Mouse (Mus musculus) embryonic facial prominence, embryonic 12.5 days (tissue): ENCODE data around the gene Tmtc2. TPM values are rescaled to one million over a fixed set of nuclear protein-coding genes. Genes with fewer than 3 reads are reported as not detected.

Experiments used
- ATAC-seq: fragments of 200-750 bp; cut with Nextera tagmentation; 2 replicates; pipeline ENCODE4 v1.8.0; 2017; ENCODE audit not compliant: insufficient number of reproducible peaks, insufficient read depth, low FRiP score, low TSS enrichment
- H3K27ac ChIP-seq: fragments of 300-500 bp; sonication (generic); 2 replicates; pipeline ENCODE4 v1.5.1; 2016; ENCODE audit warnings: mild to moderate bottlenecking
- H3K27me3 ChIP-seq: fragments of 300-500 bp; sonication (generic); 2 replicates; pipeline ENCODE4 v1.6.1; 2016; ENCODE audit warnings: mild to moderate bottlenecking, moderate library complexity
- H3K36me3 ChIP-seq: fragments of 300-500 bp; sonication (generic); 2 replicates; pipeline ENCODE4 v1.6.1; 2016; ENCODE audit warnings: mild to moderate bottlenecking
- H3K4me1 ChIP-seq: fragments of 300-500 bp; sonication (generic); 2 replicates; pipeline ENCODE4 v1.6.1; 2016
- H3K4me2 ChIP-seq: fragments of 300-500 bp; sonication (generic); replicated peaks from 2 replicates; pipeline ENCODE4 v1.6.1; 2016; ENCODE audit warnings: mild to moderate bottlenecking, moderate library complexity
- H3K4me3 ChIP-seq: fragments of 300-500 bp; sonication (generic); 2 replicates; pipeline ENCODE4 v1.5.1; 2016; ENCODE audit warnings: mild to moderate bottlenecking
- H3K9ac ChIP-seq: fragments of 300-500 bp; sonication (generic); 2 replicates; pipeline ENCODE4 v1.6.1; 2016; ENCODE audit warnings: mild to moderate bottlenecking, moderate library complexity
- H3K9me3 ChIP-seq: fragments of 300-500 bp; sonication (generic); 2 replicates; pipeline ENCODE4 v1.6.1; 2016; ENCODE audit warnings: mild to moderate bottlenecking, moderate library complexity
- WGBS: fragments of 180-500 bp; shearing (Covaris S2); methylation state at CpG from one replicate; pipeline ENCODE4 v1.1.7; 2016; 5-methylcytosine and 5-hydroxymethylcytosine counted together
- polyA plus RNA-seq: library from polyadenylated mRNA; unstranded; fragments of >200 nt; fragmentation: Nextera tagmentation; extraction: Ambion mirVana; gene quantifications from 2 replicates; pipeline ENCODE4 v1.2.1, GENCODE M21; 2016

Tmtc2 gene
- polyA plus RNA-seq, 1 experiment from 2014 or later, result 18.1 TPM

- no peak overlapping the region for H3K9ac ChIP-seq
- H3K27me3 ChIP-seq, result no peaks in the 10 kb centered on the region
- no peaks in the 10 kb centered on the region for H3K9me3 ChIP-seq
- no peak overlapping the region for H3K4me2 ChIP-seq
- peaks cover 15% of the 10 kb centered on the region for H3K36me3 ChIP-seq
- no peaks in the 10 kb centered on the region for H3K4me1 ChIP-seq
- no peak overlapping the region for H3K4me3 ChIP-seq
- WGBS, result 57% methylated on average over 4 of the region's 4 CpGs
- H3K27ac ChIP-seq, result no peak overlapping the region
- no peak for ATAC-seq
Measured at GRCm38 (mm10) chr10:105323646-105324192, 250.5 kb downstream of the Tmtc2 start.

- H3K4me3 ChIP-seq, result no peak overlapping the region
- no peaks in the 10 kb centered on the region for H3K4me1 ChIP-seq
- H3K27me3 ChIP-seq, result no peaks in the 10 kb centered on the region
- H3K36me3 ChIP-seq, result peaks cover 15% of the 10 kb centered on the region
- H3K9me3 ChIP-seq, result no peaks in the 10 kb centered on the region
- 73% methylated on average over 3 of the region's 3 CpGs for WGBS
- no peak for ATAC-seq
- no peak overlapping the region for H3K27ac ChIP-seq
- no peak overlapping the region for H3K4me2 ChIP-seq
- H3K9ac ChIP-seq, result no peak overlapping the region
Measured at GRCm38 (mm10) chr10:105319299-105320057, 254.8 kb downstream of the Tmtc2 start.

GRCm38 (mm10) chr10:105318869-105319268, 255.4 kb downstream of the Tmtc2 start:
- H3K9ac ChIP-seq, result no peak overlapping the region
- no peaks in the 10 kb centered on the region for H3K9me3 ChIP-seq
- no peak for ATAC-seq
- 49% methylated on average over 2 of the region's 2 CpGs for WGBS
- no peak overlapping the region for H3K27ac ChIP-seq
- H3K4me3 ChIP-seq, result no peak overlapping the region
- H3K36me3 ChIP-seq, result peaks cover 15% of the 10 kb centered on the region
- no peaks in the 10 kb centered on the region for H3K27me3 ChIP-seq
- H3K4me1 ChIP-seq, result no peaks in the 10 kb centered on the region
- no peak overlapping the region for H3K4me2 ChIP-seq

GRCm38 (mm10) chr10:105312986-105313385, 261.3 kb downstream of the Tmtc2 start:
- no peak overlapping the region for H3K9ac ChIP-seq
- 60% methylated on average over 5 of the region's 5 CpGs for WGBS
- no peaks in the 10 kb centered on the region for H3K9me3 ChIP-seq
- no peak for ATAC-seq
- no peak overlapping the region for H3K27ac ChIP-seq
- H3K4me2 ChIP-seq, result no peak overlapping the region
- no peaks in the 10 kb centered on the region for H3K27me3 ChIP-seq
- H3K36me3 ChIP-seq, result no peaks in the 10 kb centered on the region
- H3K4me1 ChIP-seq, result no peaks in the 10 kb centered on the region
- H3K4me3 ChIP-seq, result no peak overlapping the region

GRCm38 (mm10) chr10:105297560-105297959, 276.7 kb downstream of the Tmtc2 start:
- H3K4me3 ChIP-seq, result no peak overlapping the region
- no peak overlapping the region for H3K9ac ChIP-seq
- no peak overlapping the region for H3K4me2 ChIP-seq
- peaks cover 4% of the 10 kb centered on the region; the same call in 1 of the 2 replicates for H3K36me3 ChIP-seq
- WGBS, result 69% methylated on average over 3 of the region's 3 CpGs
- no peaks in the 10 kb centered on the region; the same call in 1 of the 2 replicates for H3K4me1 ChIP-seq
- no peaks in the 10 kb centered on the region for H3K9me3 ChIP-seq
- no peak overlapping the region for H3K27ac ChIP-seq
- H3K27me3 ChIP-seq, result no peaks in the 10 kb centered on the region
- ATAC-seq, result no peak

GRCm38 (mm10) chr10:105292961-105293360, 281.3 kb downstream of the Tmtc2 start:
- H3K27ac ChIP-seq, result no peak overlapping the region
- no peaks in the 10 kb centered on the region; the same call in 1 of the 2 replicates for H3K4me1 ChIP-seq
- H3K9me3 ChIP-seq, result no peaks in the 10 kb centered on the region
- no peak overlapping the region for H3K9ac ChIP-seq
- WGBS, result 79% methylated on average over 1 of the region's 1 CpGs
- no peaks in the 10 kb centered on the region for H3K27me3 ChIP-seq
- ATAC-seq, result no peak
- no peaks in the 10 kb centered on the region for H3K36me3 ChIP-seq
- H3K4me2 ChIP-seq, result no peak overlapping the region
- H3K4me3 ChIP-seq, result no peak overlapping the region

GRCm38 (mm10) chr10:105288472-105288871, 285.8 kb downstream of the Tmtc2 start:
- H3K36me3 ChIP-seq, result no peaks in the 10 kb centered on the region
- no peaks in the 10 kb centered on the region for H3K4me1 ChIP-seq
- H3K9ac ChIP-seq, result no peak overlapping the region
- no peak overlapping the region for H3K4me3 ChIP-seq
- WGBS, result 72% methylated on average over 2 of the region's 2 CpGs
- ATAC-seq, result no peak
- no peak overlapping the region for H3K4me2 ChIP-seq
- no peaks in the 10 kb centered on the region for H3K27me3 ChIP-seq
- no peaks in the 10 kb centered on the region for H3K9me3 ChIP-seq
- H3K27ac ChIP-seq, result no peak overlapping the region

GRCm38 (mm10) chr10:105287575-105287974, 286.7 kb downstream of the Tmtc2 start:
- Histone ChIP-seq H3K36me3 (no peaks in the 10 kb centered on the region), H3K4me1 (no peaks in the 10 kb centered on the region), H3K4me2 (no peak overlapping the region), H3K9me3 (no peaks in the 10 kb centered on the region), H3K27ac (no peak overlapping the region), H3K9ac (no peak overlapping the region), H3K27me3 (no peaks in the 10 kb centered on the region), H3K4me3 (no peak overlapping the region)
- 77% methylated on average over 3 of the region's 3 CpGs for WGBS
- no peak for ATAC-seq

GRCm38 (mm10) chr10:105287064-105287463, 287.2 kb downstream of the Tmtc2 start:
- Histone ChIP-seq H3K4me2 (no peak overlapping the region), H3K4me3 (no peak overlapping the region), H3K36me3 (no peaks in the 10 kb centered on the region), H3K9ac (no peak overlapping the region), H3K4me1 (no peaks in the 10 kb centered on the region), H3K27ac (no peak overlapping the region), H3K27me3 (no peaks in the 10 kb centered on the region), H3K9me3 (no peaks in the 10 kb centered on the region)
- ATAC-seq, result no peak
- 78% methylated on average over 7 of the region's 7 CpGs for WGBS

- no peak overlapping the region for H3K4me3 ChIP-seq
- H3K4me1 ChIP-seq, result no peaks in the 10 kb centered on the region
- 94% methylated on average over 2 of the region's 2 CpGs for WGBS
- H3K36me3 ChIP-seq, result no peaks in the 10 kb centered on the region
- ATAC-seq, result no peak
- H3K27me3 ChIP-seq, result no peaks in the 10 kb centered on the region
- no peaks in the 10 kb centered on the region for H3K9me3 ChIP-seq
- no peak overlapping the region for H3K27ac ChIP-seq
- H3K4me2 ChIP-seq, result no peak overlapping the region
- no peak overlapping the region for H3K9ac ChIP-seq
Measured at GRCm38 (mm10) chr10:105286221-105286620, 288.0 kb downstream of the Tmtc2 start.

- Histone ChIP-seq H3K4me2 (no peak overlapping the region), H3K4me1 (no peaks in the 10 kb centered on the region), H3K4me3 (no peak overlapping the region), H3K27ac (peak overlapping the region; percentile 32; the same call in 1 of the 2 replicates), H3K27me3 (no peaks in the 10 kb centered on the region), H3K9me3 (no peaks in the 10 kb centered on the region), H3K9ac (no peak overlapping the region), H3K36me3 (no peaks in the 10 kb centered on the region)
- WGBS, result 60% methylated on average over 6 of the region's 6 CpGs
- no peak; the same call in 1 of the 2 replicates for ATAC-seq
Measured at GRCm38 (mm10) chr10:105284171-105284570, 290.1 kb downstream of the Tmtc2 start.

- Histone ChIP-seq H3K27ac (no peak overlapping the region), H3K4me3 (no peak overlapping the region), H3K27me3 (no peaks in the 10 kb centered on the region), H3K4me2 (no peak overlapping the region), H3K9me3 (no peaks in the 10 kb centered on the region), H3K36me3 (no peaks in the 10 kb centered on the region), H3K4me1 (no peaks in the 10 kb centered on the region), H3K9ac (no peak overlapping the region)
- ATAC-seq, result no peak
- WGBS, result 88% methylated on average over 3 of the region's 3 CpGs
Measured at GRCm38 (mm10) chr10:105280933-105281332, 293.3 kb downstream of the Tmtc2 start.
